In the genomic region with DNA sequence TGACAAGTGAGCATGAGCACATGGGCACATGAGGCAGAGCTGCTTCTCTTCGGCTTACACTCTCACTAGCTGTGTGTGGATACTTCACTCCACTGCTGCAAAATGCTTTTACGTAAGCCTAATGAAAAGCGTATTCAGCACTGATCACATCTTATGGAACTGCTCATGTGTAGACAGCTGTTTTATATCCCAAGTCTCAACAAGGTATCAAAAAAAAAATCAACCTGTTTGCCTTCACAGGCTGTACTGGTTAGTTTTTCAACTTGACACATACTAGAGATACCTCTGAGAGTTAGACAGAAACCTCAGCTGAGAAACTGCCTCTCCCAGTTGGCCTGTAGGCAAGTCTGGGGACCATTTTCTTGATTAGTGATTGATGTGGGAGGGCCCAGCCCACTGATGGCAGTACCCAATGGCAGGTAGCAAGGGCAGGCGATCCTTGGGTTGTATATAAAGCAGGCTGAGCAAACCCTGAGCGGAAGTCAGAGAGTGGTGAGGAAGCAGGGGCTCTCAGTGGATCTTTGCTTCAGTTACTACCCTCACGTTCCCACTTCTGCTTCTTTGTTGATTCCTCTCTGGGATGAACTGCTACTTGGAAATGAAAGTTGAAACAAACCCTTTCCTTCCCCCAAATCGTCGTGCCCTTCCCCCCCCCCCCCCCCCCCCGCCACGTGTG, we compare ENCODE assay signal across 13 mouse cellular contexts.
A peak's percentile ranks its signal among the peaks of the same experiment; 100 is the strongest.
DNase-seq lines count a peak whose midpoint lies in the region; ATAC-seq and TF ChIP-seq lines count a peak whose summit lies in the region.
"Had no signal": no experiment of that assay in that cellular context is flagged by ENCODE, and none has a peak within 500 bp of the region (broad histone marks: within the 10 kb centered on the region; RNA-seq: fewer than 3 reads in every experiment).

No protein-coding gene starts in this region.

- TF ChIP-seq RAD21 in CH12.LX (IDR thresholded peaks at IDR 0.05; ENCODE audit: low read depth, low read length) = no peak

- peaks cover 27% of the 10 kb centered on the region for H3K79me2 ChIP-seq in CH12.LX (replicated peaks; ENCODE audit: control insufficient read depth, extremely low read depth, insufficient read depth, poor library complexity, severe bottlenecking)

- TF ChIP-seq CTCF in CH12.LX (conservative IDR thresholded peaks at IDR 0.05 in 1 of 2, IDR thresholded peaks at IDR 0.05 in 1 of 2; ENCODE audit: low read depth in 2 of 2, low read length in 2 of 2) = no peak

- H3K4me1 ChIP-seq in heart, embryonic 10.5 days = peaks cover 18% of the 10 kb centered on the region
- H3K4me1 ChIP-seq in heart, embryonic 11.5 days (ENCODE audit: control insufficient read depth, insufficient read depth, low read length) = peaks cover 8% of the 10 kb centered on the region
- peaks cover 4 to 34% of the 10 kb centered on the region in 2 experiments; a peak in 2 of 4 replicates for H3K4me1 ChIP-seq in CH12.LX (ENCODE audit: control insufficient read depth in 1 of 2, insufficient read depth in 2 of 2)
- H3K4me1 ChIP-seq in midbrain, embryonic 10.5 days = peaks cover 12% of the 10 kb centered on the region

- no peaks in the 10 kb centered on the region for H3K27me3 ChIP-seq in heart, embryonic 10.5 days (ENCODE audit: insufficient read depth, poor library complexity, severe bottlenecking)
- no peaks in the 10 kb centered on the region for H3K27me3 ChIP-seq in heart, embryonic 11.5 days (ENCODE audit: control insufficient read depth, insufficient read depth, low read length)
- no peaks in the 10 kb centered on the region for H3K27me3 ChIP-seq in CH12.LX (replicated peaks)
- no peaks in the 10 kb centered on the region for H3K27me3 ChIP-seq in midbrain, embryonic 10.5 days (ENCODE audit: low read depth, poor library complexity, severe bottlenecking)
- H3K27me3 ChIP-seq: stomach, embryonic 15.5 days had no signal

- TF ChIP-seq EP300 in CH12.LX (IDR thresholded peaks at IDR 0.05; ENCODE audit: low read length) = no peak

- ATAC-seq in heart, embryonic 11.5 days (replicated peaks; ENCODE audit: insufficient number of reproducible peaks, low FRiP score, low TSS enrichment) = no peak
- peak; percentile 61 for ATAC-seq in common myeloid progenitor, adult 5-6 weeks (replicated peaks; ENCODE audit: low read depth, poor library complexity, severe bottlenecking)
- ATAC-seq in megakaryocyte, adult 5-6 weeks (ENCODE audit: poor library complexity, severe bottlenecking) = peak; percentile 60
- ATAC-seq: inflammation-experienced regulatory T-cells, adult 6 months had no signal

- H3K36me3 ChIP-seq in heart, embryonic 10.5 days = peaks cover 21% of the 10 kb centered on the region
- peaks cover 9% of the 10 kb centered on the region for H3K36me3 ChIP-seq in heart, embryonic 11.5 days (ENCODE audit: control insufficient read depth, insufficient read depth, low read length)
- H3K36me3 ChIP-seq in CH12.LX (replicated peaks in 1 of 2; ENCODE audit: control insufficient read depth in 1 of 2, insufficient read depth in 1 of 2, low read length in 1 of 2) = peaks cover 14 to 23% of the 10 kb centered on the region in 2 experiments
- peaks cover 21% of the 10 kb centered on the region for H3K36me3 ChIP-seq in midbrain, embryonic 10.5 days

- dilution Hi-C loops in CH12.LX (cut with MboI; ENCODE audit: extremely low pct_ligation_motif_present, extremely low pct_unique_long_range_greater_than_20kb, low sequenced_read_pairs) = no loop called here

- H3K27ac ChIP-seq in heart, embryonic 10.5 days = 0 out of 2 replicates have a peak overlapping the region, but pooled peaks have one; percentile 1
- no peak overlapping the region for H3K27ac ChIP-seq in heart, embryonic 11.5 days (ENCODE audit: low read depth, low read length)
- H3K27ac ChIP-seq in CH12.LX (ENCODE audit: insufficient read depth, low read depth) = peak overlapping the region; percentile 41; the same call in 1 of the 2 replicates
- H3K27ac ChIP-seq in midbrain, embryonic 10.5 days (replicated peaks) = no peak overlapping the region
- H3K27ac ChIP-seq: stomach, embryonic 15.5 days had no signal

- DNase-seq in heart, embryonic 10.5 days (ENCODE audit: low spot score) = peak; percentile 72
- peak; percentile 74 for DNase-seq in CH12.LX (ENCODE audit: extremely low read depth)
- DNase-seq in urinary bladder, postnatal 36 days (ENCODE audit: low spot score in 2 of 2) = no peak
- no peak for DNase-seq in right cerebral cortex, postnatal 14 days
- no peak for DNase-seq in midbrain, embryonic 10.5 days (ENCODE audit: low spot score)
- DNase-seq: adrenal gland, postnatal 25 days; kidney, postnatal 4 days; midbrain, embryonic 14.5 days had no signal

- in situ Hi-C loops in CH12.LX (cut with MboI; ENCODE audit: low pct_ligation_motif_present, low pct_unique_long_range_greater_than_20kb, low sequenced_read_pairs) = loop anchor here (10.0 kb wide), 1 partner anchor 512 kb away; no protein-coding TSS in a partner anchor

- H3K9me3 ChIP-seq in heart, embryonic 10.5 days = no peaks in the 10 kb centered on the region
- H3K9me3 ChIP-seq in heart, embryonic 11.5 days (replicated peaks; ENCODE audit: control insufficient read depth, low read length) = no peaks in the 10 kb centered on the region
- no peaks in the 10 kb centered on the region for H3K9me3 ChIP-seq in CH12.LX (replicated peaks; ENCODE audit: low read length)
- H3K9me3 ChIP-seq in midbrain, embryonic 10.5 days (replicated peaks) = no peaks in the 10 kb centered on the region
- H3K9me3 ChIP-seq: stomach, embryonic 15.5 days had no signal

- H3K4me2 ChIP-seq in heart, embryonic 11.5 days = no peak overlapping the region
- H3K4me2 ChIP-seq in CH12.LX (ENCODE audit: insufficient read depth, low read depth, poor library complexity, severe bottlenecking) = peak overlapping the region; percentile 81
- H3K4me2 ChIP-seq: stomach, embryonic 15.5 days had no signal

- H3K9ac ChIP-seq in heart, embryonic 11.5 days (ENCODE audit: low read depth, low read length) = no peak overlapping the region
- peak overlapping the region; percentile 49 for H3K9ac ChIP-seq in CH12.LX (ENCODE audit: insufficient read depth, low read depth)
- H3K9ac ChIP-seq: stomach, embryonic 15.5 days had no signal

- 53% methylated on average over 8 of the region's 10 CpGs for WGBS in heart, embryonic 10.5 days
- 50% methylated on average over 9 of the region's 10 CpGs for WGBS in heart, embryonic 11.5 days (ENCODE audit: insufficient replicate concordance)
- 71% methylated on average over 6 of the region's 10 CpGs for WGBS in midbrain, embryonic 10.5 days

- TF ChIP-seq POLR2A in CH12.LX (IDR thresholded peaks at IDR 0.05; ENCODE audit: low read depth, low read length) = peak; percentile 91

- no peak overlapping the region for H3K4me3 ChIP-seq in heart, embryonic 10.5 days
- H3K4me3 ChIP-seq in heart, embryonic 11.5 days (ENCODE audit: low read depth, low read length) = no peak overlapping the region
- peak overlapping the region in 1 of 3 experiments; percentile 9 for H3K4me3 ChIP-seq in CH12.LX (replicated peaks in 1 of 3; ENCODE audit: low read depth in 2 of 3, low read length in 2 of 3, poor library complexity in 1 of 3)
- H3K4me3 ChIP-seq in midbrain, embryonic 10.5 days = no peak overlapping the region
- H3K4me3 ChIP-seq: stomach, embryonic 15.5 days had no signal

TF ChIP-seq in CH12.LX, 34 proteins besides CTCF, POLR2A, EP300 and RAD21:
- TF ChIP-seq RCOR1 (conservative IDR thresholded peaks at IDR 0.05; ENCODE audit: low read depth, low read length) (peak; percentile 45; the same call in 1 of the 2 replicates), MXI1 (IDR thresholded peaks at IDR 0.05; ENCODE audit: low read depth, low read length) (peak; percentile 58), GABPA (IDR thresholded peaks at IDR 0.05; ENCODE audit: insufficient replicate concordance, low read depth, low read length) (no peak), MAFK (IDR thresholded peaks at IDR 0.05; ENCODE audit: insufficient replicate concordance, low read length) (no peak), CHD2 (IDR thresholded peaks at IDR 0.05; ENCODE audit: low read length) (no peak), ZMIZ1 (IDR thresholded peaks at IDR 0.05; ENCODE audit: low read depth, low read length) (no peak; the same call in 1 of the 2 replicates), NELFE (IDR thresholded peaks at IDR 0.05; ENCODE audit: low read depth, low read length) (peak; percentile 64), TBP (conservative IDR thresholded peaks at IDR 0.05; ENCODE audit: low read depth, low read length) (peak; percentile 95), MYC (IDR thresholded peaks at IDR 0.05; ENCODE audit: low read depth, low read length) (peak; percentile 54; the same call in 1 of the 2 replicates), JUND (conservative IDR thresholded peaks at IDR 0.05; ENCODE audit: low read depth, low read length) (no peak), KAT2A (IDR thresholded peaks at IDR 0.05; ENCODE audit: insufficient replicate concordance, low read length) (no peak), SIN3A (IDR thresholded peaks at IDR 0.05; ENCODE audit: low read length) (0 out of 2 replicates have a peak, but pooled peaks have one; percentile 46), POLR2AphosphoS2 (IDR thresholded peaks at IDR 0.05; ENCODE audit: low read depth, low read length) (peak; percentile 48; the same call in 1 of the 2 replicates), PAX5 (IDR thresholded peaks at IDR 0.05; ENCODE audit: low read length) (no peak), JUN (IDR thresholded peaks at IDR 0.05; ENCODE audit: insufficient read depth, low read depth, low read length) (no peak), ZC3H11A (IDR thresholded peaks at IDR 0.05; ENCODE audit: low read depth, low read length) (no peak), BHLHE40 (IDR thresholded peaks at IDR 0.05; ENCODE audit: low read depth, low read length) (peak; percentile 46; the same call in 1 of the 2 replicates), MAX (IDR thresholded peaks at IDR 0.05; ENCODE audit: low read length) (no peak), MEF2A (IDR thresholded peaks at IDR 0.05; ENCODE audit: borderline replicate concordance, low read depth, low read length) (no peak), ELF1 (IDR thresholded peaks at IDR 0.05; ENCODE audit: low read depth, low read length) (peak; percentile 72; the same call in 1 of the 2 replicates), NRF1 (IDR thresholded peaks at IDR 0.05; ENCODE audit: low read depth, low read length) (no peak), E2F4 (IDR thresholded peaks at IDR 0.05; ENCODE audit: insufficient replicate concordance, low read depth, low read length) (0 out of 2 replicates have a peak, but pooled peaks have one; percentile 56), HCFC1 (IDR thresholded peaks at IDR 0.05; ENCODE audit: low read depth, low read length) (no peak), TCF12 (IDR thresholded peaks at IDR 0.05; ENCODE audit: low read depth, low read length) (peak; percentile 53; the same call in 1 of the 2 replicates), CHD1 (IDR thresholded peaks at IDR 0.05; ENCODE audit: low read depth, low read length) (no peak)

Comparison
In these comparisons a context has a peak if more than half of its experiments do, and no peak if none do; other contexts are left out.
1. H3K27ac ChIP-seq: peak in heart, embryonic 10.5 days (single experiment) and CH12.LX (single experiment); none in heart, embryonic 11.5 days (single experiment) and midbrain, embryonic 10.5 days (single experiment).
2. DNase-seq: peak in heart, embryonic 10.5 days (single experiment) and CH12.LX (single experiment); none in urinary bladder, postnatal 36 days (0 of 2), right cerebral cortex, postnatal 14 days (single experiment) and midbrain, embryonic 10.5 days (single experiment).